Mouse (Mus musculus) cerebellum, adult 2 months (tissue): ENCODE results near the gene Zbtb8a.

ENCODE experiments used
- CTCF ChIP-seq: fragments of 200-500 bp; IDR thresholded peaks from 2 replicates; pipeline ENCODE4 v1.5.1; 2011; ENCODE audit warnings: low read depth, mild to moderate bottlenecking, control low read depth, low read length, moderate library complexity, borderline replicate concordance; ENCODE audit not compliant: insufficient read depth
- POLR2A ChIP-seq: fragments of 200-500 bp; IDR thresholded peaks from 2 replicates; pipeline ENCODE4 v1.6.1; 2011; ENCODE audit warnings: low read length, control low read depth, borderline replicate concordance; ENCODE audit not compliant: insufficient read depth

DNA sequence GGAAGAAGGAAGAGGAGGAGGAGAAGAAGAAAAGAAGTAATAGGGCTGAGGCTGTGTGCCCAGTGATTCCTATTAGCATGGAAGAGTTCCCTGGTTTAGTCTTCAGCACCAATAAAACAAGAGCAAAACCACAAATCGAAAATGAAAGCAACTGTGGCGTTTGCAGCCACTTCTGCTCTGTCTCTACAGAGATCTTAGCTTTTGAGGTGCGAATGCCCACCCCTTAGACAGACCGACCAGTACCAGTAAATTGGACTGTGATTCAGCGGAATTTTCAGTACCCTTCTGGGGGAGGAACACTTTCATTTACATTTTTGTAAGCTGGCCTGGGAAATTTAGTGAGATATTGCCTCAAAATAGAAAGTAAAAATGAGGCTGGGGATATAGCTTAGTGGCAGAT lies 12.7 kb downstream of the Zbtb8a start:
- TF ChIP-seq CTCF (no peak), POLR2A (no peak)
